Mouse (Mus musculus): ENCODE measurements around the gene Ptprg. TPM values are rescaled to one million over a fixed set of nuclear protein-coding genes. Genes with fewer than 3 reads are reported as not detected.

Ptprg gene
- polyA plus RNA-seq, 1 experiment from 2014 or later, result not detected

DNA sequence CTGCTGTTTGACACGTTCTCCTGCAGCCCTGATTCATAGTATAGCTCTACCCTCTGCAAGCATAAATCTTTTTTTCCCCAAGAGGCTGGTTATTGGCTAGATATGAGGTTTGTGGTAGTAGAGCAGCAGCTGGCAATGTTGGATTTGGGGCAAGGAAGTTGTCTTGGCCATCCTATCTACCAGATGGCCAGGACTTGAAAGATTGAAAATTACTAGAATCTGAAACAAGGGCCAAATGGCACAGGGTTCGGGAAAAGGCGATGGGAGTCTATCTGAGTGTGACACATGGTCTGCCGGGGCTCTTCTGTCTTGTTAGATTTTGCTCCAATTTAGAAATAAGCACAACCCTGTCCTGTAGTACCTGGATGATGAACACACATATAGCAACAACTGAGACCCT, 531.7 kb downstream of the Ptprg start:
- Histone ChIP-seq H3K79me2 (ENCODE audit: inconsistent target) (no peaks in the 10 kb centered on the region), H3K27ac (no peak overlapping the region), H3K4me3 (ENCODE audit: inconsistent target) (no peak overlapping the region), H3K36me3 (ENCODE audit: inconsistent target) (no peaks in the 10 kb centered on the region)
- WGBS (ENCODE audit: missing documents), result 71% methylated on average over 4 of the region's 4 CpGs

DNA sequence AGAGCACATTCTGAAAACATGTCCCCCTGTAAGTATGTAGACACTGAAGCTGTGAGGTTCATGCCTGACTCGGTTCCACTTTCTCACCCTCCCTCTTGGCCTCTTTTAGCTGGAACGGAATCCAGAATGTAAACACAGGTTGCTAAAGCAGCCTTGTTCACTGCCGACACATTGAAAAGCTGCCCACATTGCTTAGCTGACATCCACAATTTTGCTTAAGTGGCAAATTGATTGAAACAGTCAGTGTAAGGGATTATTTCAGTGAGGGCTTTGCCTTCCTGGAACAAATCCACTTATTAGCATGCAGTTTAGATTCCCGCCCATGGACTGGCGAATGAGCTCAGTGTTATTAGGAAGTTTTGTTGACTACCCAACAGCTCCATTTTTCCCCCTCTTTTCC, 532.8 kb downstream of the Ptprg start:
- Histone ChIP-seq H3K36me3 (ENCODE audit: inconsistent target) (no peaks in the 10 kb centered on the region), H3K4me3 (ENCODE audit: inconsistent target) (no peak overlapping the region), H3K79me2 (ENCODE audit: inconsistent target) (no peaks in the 10 kb centered on the region), H3K27ac (no peak overlapping the region)
- WGBS (ENCODE audit: missing documents), result 93% methylated on average over 5 of the region's 5 CpGs

- no peaks in the 10 kb centered on the region for H3K36me3 ChIP-seq (ENCODE audit: inconsistent target)
- no peak overlapping the region for H3K4me3 ChIP-seq (ENCODE audit: inconsistent target)
- H3K27ac ChIP-seq, result no peak overlapping the region
These were observed 536.6 kb downstream of the Ptprg start for GRCm38 (mm10) chr14:12089954-12090353.

DNA sequence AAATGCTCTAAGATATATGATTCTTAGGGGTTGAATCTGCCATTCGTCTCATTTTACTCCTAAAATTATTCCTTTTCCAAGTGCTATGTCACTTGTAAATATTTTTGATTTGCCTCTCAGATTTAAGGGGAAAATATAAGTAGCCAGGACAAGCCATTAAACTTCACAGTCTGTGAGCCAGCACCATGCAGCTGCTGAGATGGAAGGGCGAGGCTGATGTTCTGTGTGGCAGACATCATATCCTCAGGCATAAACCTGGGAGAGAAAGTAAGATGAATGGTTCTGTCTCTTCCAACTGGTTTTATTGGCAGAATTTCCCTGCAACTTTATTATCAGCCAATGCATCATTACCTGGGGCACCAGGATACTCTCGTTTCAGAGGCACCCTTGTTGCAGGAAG, 538.4 kb downstream of the Ptprg start:
- Histone ChIP-seq H3K4me3 (ENCODE audit: inconsistent target) (no peak overlapping the region), H3K79me2 (ENCODE audit: inconsistent target) (no peaks in the 10 kb centered on the region), H3K36me3 (ENCODE audit: inconsistent target) (no peaks in the 10 kb centered on the region), H3K27ac (no peak overlapping the region)
- 78% methylated on average over 3 of the region's 3 CpGs for WGBS (ENCODE audit: missing documents)

More at GRCm38 (mm10) chr14:12089954-12090353, 536.6 kb downstream of the Ptprg start:
- no peaks in the 10 kb centered on the region for H3K79me2 ChIP-seq (ENCODE audit: inconsistent target)

DNA sequence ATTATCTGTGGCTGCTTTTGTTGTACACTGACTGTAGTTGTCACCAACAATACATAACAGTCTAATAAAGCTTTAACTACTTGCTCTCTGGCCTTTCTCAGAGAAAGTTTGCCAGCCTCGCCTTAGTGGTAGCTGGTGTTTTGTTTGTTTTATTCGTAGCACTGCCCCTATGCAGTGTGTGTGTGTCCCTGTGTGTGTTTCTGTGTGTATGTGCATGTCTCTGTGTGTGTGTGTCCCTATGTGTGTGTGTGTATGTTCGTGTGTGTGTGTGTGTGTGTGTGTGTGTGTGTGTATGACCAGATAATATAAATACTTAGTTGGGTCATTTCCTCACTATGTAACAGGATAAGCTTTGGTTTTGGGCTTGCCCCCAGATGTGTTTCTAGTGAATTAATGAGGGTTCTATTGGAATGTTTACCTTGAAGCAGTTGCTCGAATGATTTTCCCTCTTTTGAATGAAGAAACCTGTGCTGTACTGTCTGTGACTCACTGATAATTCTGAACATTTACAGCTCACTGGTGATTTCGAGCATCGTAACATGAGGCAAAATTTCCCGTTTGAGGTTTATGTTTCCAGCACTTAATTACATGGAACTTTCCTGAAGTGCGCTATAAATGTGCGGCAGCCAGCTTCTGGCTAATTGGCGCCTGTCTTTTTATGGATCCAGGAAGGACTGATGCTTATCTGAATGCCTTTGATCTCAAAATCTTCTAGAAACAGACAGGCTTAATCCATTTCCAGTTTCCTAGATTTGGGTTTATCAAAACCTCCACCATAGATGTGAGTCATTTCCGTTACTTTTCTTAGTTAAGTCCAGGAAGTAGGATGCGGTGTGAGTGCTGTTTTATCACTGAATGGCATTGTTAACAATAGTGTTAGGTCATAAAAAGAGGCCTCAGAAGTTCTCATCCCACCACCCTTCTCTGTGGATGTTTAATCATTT, 546.3 kb downstream of the Ptprg start:
- WGBS (ENCODE audit: missing documents), result 17% methylated on average over 12 of the region's 12 CpGs
- Histone ChIP-seq H3K79me2 (ENCODE audit: inconsistent target) (no peaks in the 10 kb centered on the region), H3K4me3 (ENCODE audit: inconsistent target) (no peak overlapping the region), H3K36me3 (ENCODE audit: inconsistent target) (no peaks in the 10 kb centered on the region), H3K27ac (no peak overlapping the region)

DNA sequence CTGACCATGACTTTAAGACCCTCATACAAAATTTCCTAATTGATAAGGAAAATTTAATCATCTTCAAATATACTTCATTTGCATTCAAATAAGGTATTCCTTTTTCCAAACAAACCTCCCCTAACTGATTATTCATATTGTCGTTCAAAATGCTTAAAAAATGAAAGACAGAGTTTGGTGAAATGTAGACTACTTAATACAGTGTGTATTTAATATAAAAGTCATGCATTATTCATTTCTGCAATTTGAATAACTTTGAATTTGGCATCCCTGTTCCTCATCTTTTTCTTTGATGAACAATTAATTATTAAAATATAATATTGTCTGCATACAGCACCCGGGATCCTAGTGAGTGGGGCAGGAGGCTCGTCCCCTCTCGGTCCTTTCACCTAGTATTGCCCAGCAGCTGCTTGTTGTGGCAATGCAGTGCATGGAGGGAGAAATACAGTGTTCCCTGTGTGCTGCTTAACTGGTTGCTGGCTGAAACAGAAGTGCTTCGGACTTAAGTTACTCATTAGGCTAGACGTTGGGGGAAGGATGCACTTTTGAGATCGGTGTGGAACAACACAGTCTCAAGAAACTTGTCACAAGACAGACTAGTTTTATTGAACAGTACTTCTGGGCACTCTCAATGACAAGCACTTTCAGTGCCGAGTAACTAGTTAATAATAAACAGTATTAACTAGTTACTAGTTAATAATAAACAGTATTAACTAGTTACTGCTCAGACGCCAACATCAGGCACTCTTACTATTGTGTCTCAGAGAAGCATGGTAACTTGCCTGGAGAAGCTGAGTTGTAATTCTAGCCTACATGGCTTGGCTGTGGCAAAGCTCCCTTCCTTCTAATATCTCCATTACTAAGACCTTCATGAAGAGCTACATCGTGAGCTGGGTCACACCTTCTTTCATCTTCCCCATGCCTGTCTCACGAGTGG, 549.3 kb downstream of the Ptprg start:
- Histone ChIP-seq H3K27ac (no peak overlapping the region), H3K4me3 (ENCODE audit: inconsistent target) (no peak overlapping the region), H3K36me3 (ENCODE audit: inconsistent target) (no peaks in the 10 kb centered on the region), H3K79me2 (ENCODE audit: inconsistent target) (no peaks in the 10 kb centered on the region)
- WGBS (ENCODE audit: missing documents), result 89% methylated on average over 11 of the region's 11 CpGs

DNA sequence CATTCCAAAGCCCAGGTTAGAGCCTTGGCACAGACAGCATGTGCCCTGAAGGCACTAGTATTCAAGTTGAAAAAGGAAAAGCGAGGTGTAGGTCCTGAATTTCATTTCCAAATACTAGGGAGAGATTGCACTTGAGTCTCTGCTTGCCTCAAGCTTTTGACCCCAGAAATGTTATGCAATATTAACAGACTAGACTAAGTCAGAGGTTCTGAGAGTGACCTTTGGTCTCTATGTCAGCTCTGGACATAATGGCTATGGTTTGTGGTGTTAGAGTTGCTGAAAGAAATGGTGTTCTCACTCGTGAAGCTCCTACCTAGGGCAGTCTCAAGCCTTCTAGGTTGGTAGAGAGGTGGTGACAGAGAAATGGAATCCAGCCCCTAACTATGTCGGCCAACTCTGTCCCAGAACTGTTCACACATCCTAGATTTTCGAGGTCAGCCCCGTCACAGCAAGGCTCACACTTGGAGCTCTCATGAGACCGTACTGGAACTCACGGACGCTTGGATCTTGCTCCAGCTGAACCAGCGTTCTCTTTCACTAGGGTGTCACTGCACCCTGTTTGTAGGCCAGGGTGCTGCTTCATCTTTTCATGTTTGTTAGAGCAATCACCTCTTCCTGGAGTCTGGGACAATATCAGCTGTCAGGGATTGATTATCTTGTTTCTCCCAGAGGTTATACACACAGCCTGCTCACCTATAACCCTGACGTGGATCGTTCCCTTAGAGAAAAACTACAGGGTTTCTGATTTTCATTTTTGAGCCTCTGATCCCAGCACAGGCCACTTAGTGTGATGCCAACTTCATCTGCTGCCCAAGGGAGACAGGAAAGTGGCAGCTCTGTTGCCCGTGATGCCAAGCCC, 551.2 kb downstream of the Ptprg start:
- WGBS (ENCODE audit: missing documents), result 85% methylated on average over 12 of the region's 12 CpGs
- Histone ChIP-seq H3K27ac (no peak overlapping the region), H3K79me2 (ENCODE audit: inconsistent target) (no peaks in the 10 kb centered on the region), H3K4me3 (ENCODE audit: inconsistent target) (no peak overlapping the region), H3K36me3 (ENCODE audit: inconsistent target) (no peaks in the 10 kb centered on the region)

GRCm38 (mm10) chr14:12105156-12105430, 551.8 kb downstream of the Ptprg start:
- Histone ChIP-seq H3K27ac (no peak overlapping the region), H3K4me3 (ENCODE audit: inconsistent target) (no peak overlapping the region), H3K36me3 (ENCODE audit: inconsistent target) (no peaks in the 10 kb centered on the region), H3K79me2 (ENCODE audit: inconsistent target) (no peaks in the 10 kb centered on the region)
- WGBS (ENCODE audit: missing documents), result 94% methylated on average over 2 of the region's 2 CpGs

GRCm38 (mm10) chr14:12105593-12105992, 552.3 kb downstream of the Ptprg start:
- H3K27ac ChIP-seq, result no peak overlapping the region
- no peak overlapping the region for H3K4me3 ChIP-seq (ENCODE audit: inconsistent target)
- WGBS (ENCODE audit: missing documents), result 77% methylated on average over 3 of the region's 3 CpGs
- H3K79me2 ChIP-seq (ENCODE audit: inconsistent target), result no peaks in the 10 kb centered on the region
- no peaks in the 10 kb centered on the region for H3K36me3 ChIP-seq (ENCODE audit: inconsistent target)

DNA sequence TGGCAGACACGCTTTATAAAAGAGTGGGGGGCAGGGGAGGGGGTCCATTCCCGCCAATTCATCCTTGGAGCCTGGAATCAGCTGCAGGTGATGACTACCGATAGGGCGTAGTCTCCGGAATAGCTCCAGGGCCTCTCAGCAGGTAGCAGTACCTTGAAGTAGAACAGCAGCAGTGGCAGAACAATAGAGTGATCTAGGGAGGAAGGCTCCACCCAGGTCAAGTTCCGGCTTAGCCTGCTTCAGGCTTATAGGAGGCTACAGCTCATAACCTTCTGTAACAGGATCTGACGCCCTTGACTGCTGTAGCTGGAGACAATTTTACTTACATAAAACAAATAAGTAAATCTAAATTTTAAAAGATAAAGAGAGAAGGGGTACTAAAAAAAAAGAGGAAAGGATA, 554.1 kb downstream of the Ptprg start:
- Histone ChIP-seq H3K36me3 (ENCODE audit: inconsistent target) (no peaks in the 10 kb centered on the region), H3K79me2 (ENCODE audit: inconsistent target) (no peaks in the 10 kb centered on the region), H3K4me3 (ENCODE audit: inconsistent target) (no peak overlapping the region), H3K27ac (no peak overlapping the region)
- 93% methylated on average over 7 of the region's 7 CpGs for WGBS (ENCODE audit: missing documents)

GRCm38 (mm10) chr14:12107991-12108390, 554.7 kb downstream of the Ptprg start:
- H3K79me2 ChIP-seq (ENCODE audit: inconsistent target), result no peaks in the 10 kb centered on the region
- WGBS (ENCODE audit: missing documents), result 31% methylated on average over 7 of the region's 7 CpGs

GRCm38 (mm10) chr14:12112548-12113011, 559.2 kb downstream of the Ptprg start:
- no peak overlapping the region for H3K27ac ChIP-seq
- H3K79me2 ChIP-seq (ENCODE audit: inconsistent target), result no peaks in the 10 kb centered on the region
- H3K4me3 ChIP-seq (ENCODE audit: inconsistent target), result no peak overlapping the region
- 88% methylated on average over 2 of the region's 2 CpGs for WGBS (ENCODE audit: missing documents)
- H3K36me3 ChIP-seq (ENCODE audit: inconsistent target), result no peaks in the 10 kb centered on the region

More at GRCm38 (mm10) chr14:12107991-12108390, 554.7 kb downstream of the Ptprg start:
- Histone ChIP-seq H3K4me3 (ENCODE audit: inconsistent target) (no peak overlapping the region), H3K27ac (no peak overlapping the region), H3K36me3 (ENCODE audit: inconsistent target) (no peaks in the 10 kb centered on the region)

DNA sequence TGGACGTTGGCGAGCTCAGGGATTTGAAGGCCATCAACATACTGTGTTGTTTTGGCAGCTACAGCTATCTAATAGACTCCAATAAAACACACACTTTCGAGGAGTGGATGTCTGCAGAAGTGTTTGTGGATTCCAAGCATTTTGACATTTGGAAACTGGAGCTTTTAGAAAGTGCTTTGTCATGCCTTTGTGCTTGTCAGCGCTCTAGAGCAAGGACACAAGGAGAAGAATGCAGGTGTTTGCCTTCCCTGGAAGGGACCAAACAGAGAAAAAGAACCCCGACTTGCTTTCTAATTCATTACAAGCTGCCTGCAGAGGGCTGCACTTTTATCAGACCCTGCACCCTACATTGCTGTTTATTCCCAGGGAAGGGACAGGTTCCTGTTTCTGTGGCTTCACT, 560.0 kb downstream of the Ptprg start:
- Histone ChIP-seq H3K4me3 (ENCODE audit: inconsistent target) (no peak overlapping the region), H3K27ac (no peak overlapping the region), H3K36me3 (ENCODE audit: inconsistent target) (no peaks in the 10 kb centered on the region), H3K79me2 (ENCODE audit: inconsistent target) (no peaks in the 10 kb centered on the region)
- WGBS (ENCODE audit: missing documents), result 71% methylated on average over 5 of the region's 5 CpGs

GRCm38 (mm10) chr14:12114016-12114415, 560.7 kb downstream of the Ptprg start:
- Histone ChIP-seq H3K36me3 (ENCODE audit: inconsistent target) (no peaks in the 10 kb centered on the region), H3K27ac (no peak overlapping the region), H3K79me2 (ENCODE audit: inconsistent target) (no peaks in the 10 kb centered on the region), H3K4me3 (ENCODE audit: inconsistent target) (no peak overlapping the region)
- WGBS (ENCODE audit: missing documents), result 86% methylated on average over 6 of the region's 6 CpGs
